In the genomic region with DNA sequence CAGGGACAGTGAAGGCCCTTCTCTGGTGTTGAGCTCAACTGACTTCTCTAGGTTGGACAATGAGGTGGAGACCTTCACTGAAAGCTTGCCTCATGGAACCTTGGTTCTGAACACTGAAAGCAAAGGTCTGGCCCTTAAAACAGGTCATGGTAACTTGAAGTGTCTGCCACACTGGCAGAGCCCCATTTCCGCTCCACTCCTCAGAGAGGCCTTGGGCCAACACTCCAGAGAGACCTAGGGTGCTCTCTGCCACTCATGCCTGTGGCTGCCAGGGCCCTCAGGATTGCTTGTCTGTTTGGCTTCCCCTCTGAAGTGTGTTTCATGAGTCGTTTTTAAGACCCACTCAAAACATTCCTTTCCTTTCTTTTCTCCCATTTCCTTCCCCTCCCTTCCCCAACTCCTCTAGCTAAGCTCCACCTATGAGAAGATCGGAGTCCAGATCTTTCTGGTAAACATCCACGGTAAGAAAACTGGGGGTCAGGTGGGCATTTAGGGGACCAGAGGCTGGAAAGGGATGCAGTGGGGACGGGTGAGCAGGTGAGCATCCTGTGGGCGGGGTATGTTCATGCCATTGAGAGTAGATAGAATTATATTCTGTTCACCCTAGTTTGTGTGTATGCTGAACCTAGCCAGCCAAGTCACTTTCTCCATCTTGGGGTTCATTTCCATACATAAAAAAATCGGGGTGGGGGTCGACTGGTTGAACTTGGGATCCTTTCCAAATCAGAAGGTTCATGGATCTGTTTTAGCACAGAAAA, we compare ENCODE assay signal across 15 mouse cellular contexts. TPM values are rescaled to one million over a fixed set of nuclear protein-coding genes. Genes with fewer than 3 reads are reported as not detected.
DNase-seq lines count a peak whose midpoint lies in the region; ATAC-seq and TF ChIP-seq lines count a peak whose summit lies in the region.
"Had no signal": no experiment of that assay in that cellular context is flagged by ENCODE, and none has a peak within 500 bp of the region (broad histone marks: within the 10 kb centered on the region; RNA-seq: fewer than 3 reads in every experiment).

No protein-coding gene starts in this region.

- H3K4me2 ChIP-seq in lung, embryonic 14.5 days: no peak overlapping the region
- H3K4me2 ChIP-seq: forebrain, embryonic 13.5 days; limb, embryonic 12.5 days; neural tube, embryonic 12.5 days had no signal

- no peak overlapping the region for H3K9ac ChIP-seq in lung, embryonic 14.5 days
- H3K9ac ChIP-seq: forebrain, embryonic 13.5 days; limb, embryonic 12.5 days; neural tube, embryonic 12.5 days had no signal

- H3K27me3 ChIP-seq in lung, embryonic 14.5 days (ENCODE audit: insufficient read depth, low read length): no peaks in the 10 kb centered on the region
- H3K27me3 ChIP-seq: forebrain, embryonic 13.5 days; neural tube, embryonic 12.5 days had no signal

- H3K27ac ChIP-seq in lung, embryonic 14.5 days (ENCODE audit: low read depth): no peak overlapping the region
- H3K27ac ChIP-seq: forebrain, embryonic 13.5 days; hindbrain, embryonic 10.5 days; layer of hippocampus, adult 2 months; limb, embryonic 12.5 days; midbrain, embryonic 10.5 days; neural tube, embryonic 12.5 days; stomach, postnatal 0 days had no signal

- no peak overlapping the region for H3K4me3 ChIP-seq in lung, embryonic 14.5 days (ENCODE audit: low read depth, low read length)
- H3K4me3 ChIP-seq: forebrain, embryonic 13.5 days; hindbrain, embryonic 10.5 days; layer of hippocampus, adult 2 months; limb, embryonic 12.5 days; midbrain, embryonic 10.5 days; neural tube, embryonic 12.5 days had no signal

- ATAC-seq in lung, embryonic 14.5 days (ENCODE audit: insufficient read depth): peak; percentile 50; the same call in 1 of the 2 replicates

- intact Hi-C loops in left cerebral cortex, postnatal 25 days (cut with DNase I): loop anchor here (1.0 to 10.0 kb wide), 3 partner anchors 52 to 217 kb away; no protein-coding TSS in a partner anchor

- H3K9me3 ChIP-seq in lung, embryonic 14.5 days (ENCODE audit: low read depth, low read length): no peaks in the 10 kb centered on the region
- H3K9me3 ChIP-seq: forebrain, embryonic 13.5 days; hindbrain, embryonic 10.5 days; limb, embryonic 12.5 days; midbrain, embryonic 10.5 days; neural tube, embryonic 12.5 days had no signal

- no peaks in the 10 kb centered on the region for H3K4me1 ChIP-seq in lung, embryonic 14.5 days (ENCODE audit: insufficient read depth)
- H3K4me1 ChIP-seq: limb, embryonic 12.5 days; neural tube, embryonic 12.5 days had no signal

- WGBS in lung, embryonic 14.5 days: 52% methylated on average over 8 of the region's 8 CpGs

- H3K36me3 ChIP-seq in lung, embryonic 14.5 days (ENCODE audit: insufficient read depth): no peaks in the 10 kb centered on the region
- H3K36me3 ChIP-seq: hindbrain, embryonic 10.5 days; limb, embryonic 12.5 days; midbrain, embryonic 10.5 days; neural tube, embryonic 12.5 days had no signal

- peak; percentile 9 to 10 for DNase-seq in cerebellum, postnatal 10 days
- DNase-seq in cerebellum, adult 11-12 months: no peak
- peak; percentile 2 for DNase-seq in ovary, postnatal 36 days (ENCODE audit: low spot score)
- DNase-seq in ovary, postnatal 10 days (ENCODE audit: low spot score): no peak
- peak; percentile 48 for DNase-seq in lung, embryonic 14.5 days
- DNase-seq in lung, postnatal 4 days: peak; percentile 73 to 91
- DNase-seq in left cerebral cortex, postnatal 25 days (ENCODE audit: low spot score in 2 of 2): no peak

- TF ChIP-seq CTCF in lung, embryonic 14.5 days (IDR thresholded peaks at IDR 0.05; ENCODE audit: low read depth): no peak

RNA-seq across cellular contexts. Expression of a gene that starts 20.9 kb away (rescaled TPM):
- 4.7 and 4.9 TPM in 2 replicates for polyA plus RNA-seq in lung, embryonic 14.5 days (2014; fragmentation: Nextera tagmentation; extraction: Ambion mirVana)
- under 1 TPM in 1 of 2 experiments, not detected in 1; 0.14 TPM for total RNA-seq in left cerebral cortex, postnatal 25 days (2021)
- total RNA-seq: granulocyte monocyte progenitor cell, adult 5-6 weeks had no signal
- polyA plus RNA-seq: limb, embryonic 12.5 days; midbrain, embryonic 10.5 days; neural tube, embryonic 12.5 days had no signal

RNA-seq across cellular contexts. Expression of a gene that starts 32.4 kb away (rescaled TPM):
- 0.08 and 0.50 TPM in 2 replicates for polyA plus RNA-seq in lung, embryonic 14.5 days (2014; fragmentation: Nextera tagmentation; extraction: Ambion mirVana)
- 1 to 10 TPM; 1.9 to 2.1 TPM for total RNA-seq in left cerebral cortex, postnatal 25 days (2021)

Comparison
In these comparisons a context has a peak if more than half of its experiments do, and no peak if none do; other contexts are left out.
1. DNase-seq: peak in cerebellum, postnatal 10 days (2 of 2), ovary, postnatal 36 days (single experiment), lung, embryonic 14.5 days (single experiment) and lung, postnatal 4 days (2 of 2); none in cerebellum, adult 11-12 months (single experiment), ovary, postnatal 10 days (single experiment) and left cerebral cortex, postnatal 25 days (0 of 2).